Mouse (Mus musculus) olfactory bulb, adult 2 months (tissue): ENCODE measurements around the gene Ube2i.

Source experiments
- CTCF ChIP-seq: fragments of 200-500 bp; IDR thresholded peaks from 2 replicates; pipeline ENCODE4 v1.5.1; 2012; ENCODE audit warnings: low read depth, mild to moderate bottlenecking, low read length, moderate library complexity; ENCODE audit not compliant: insufficient read depth
- POLR2A ChIP-seq: fragments of 200-500 bp; IDR thresholded peaks from 2 replicates; pipeline ENCODE4 v1.6.1; 2012; ENCODE audit warnings: mild to moderate bottlenecking, low read depth, low read length, moderate library complexity; ENCODE audit not compliant: insufficient read depth

- no peak for TF ChIP-seq POLR2A
- no peak for TF ChIP-seq CTCF
These were observed 19.1 kb upstream of the Ube2i start for GRCm38 (mm10) chr17:25293495-25293894.
